19 mouse cellular contexts compared by ENCODE assay signal in genomic region chr11:80512313-80513056, GRCm38 (mm10). TPM values are rescaled to one million over a fixed set of nuclear protein-coding genes. Genes with fewer than 3 reads are reported as not detected.
DNase-seq lines count a peak whose midpoint lies in the region; ATAC-seq and TF ChIP-seq lines count a peak whose summit lies in the region.
"Had no signal": no experiment of that assay in that cellular context is flagged by ENCODE, and none has a peak within 500 bp of the region (broad histone marks: within the 10 kb centered on the region; RNA-seq: fewer than 3 reads in every experiment).

No protein-coding gene starts in this region.

- DNase-seq in embryonic facial prominence, embryonic 14.5 days (ENCODE audit: low spot score) = peak; percentile 86
- DNase-seq in embryonic facial prominence, embryonic 10.5 days (ENCODE audit: low spot score) = no peak
- DNase-seq in B cell, adult 2 months = peak; percentile 38 to 46
- peak; percentile 70 for DNase-seq in thymus, postnatal 0 days (ENCODE audit: low spot score)
- DNase-seq in left cerebral cortex, postnatal 36 days (ENCODE audit: low spot score in 2 of 2) = no peak
- no peak for DNase-seq in kidney, postnatal 4 days
- no peak for DNase-seq in heart, adult 2 months
- DNase-seq: adrenal gland, adult 2 months; cerebellum, adult 18-20 months; gastrocnemius, postnatal 10 days; heart, postnatal 10 days; right cerebral cortex, postnatal 14 days had no signal

- H3K4me2 ChIP-seq in embryonic facial prominence, embryonic 14.5 days (ENCODE audit: low read depth, low read length) = no peak overlapping the region
- H3K4me2 ChIP-seq in limb, embryonic 13.5 days (replicated peaks) = no peak overlapping the region
- H3K4me2 ChIP-seq: hindbrain, embryonic 14.5 days; liver, embryonic 12.5 days had no signal

- TF ChIP-seq CTCF in heart, adult 2 months (IDR thresholded peaks at IDR 0.05) = no peak

- H3K9me3 ChIP-seq in embryonic facial prominence, embryonic 14.5 days (ENCODE audit: control insufficient read depth, low read length) = no peaks in the 10 kb centered on the region
- no peaks in the 10 kb centered on the region for H3K9me3 ChIP-seq in embryonic facial prominence, embryonic 10.5 days
- no peaks in the 10 kb centered on the region for H3K9me3 ChIP-seq in limb, embryonic 13.5 days
- H3K9me3 ChIP-seq: liver, embryonic 12.5 days had no signal

- no peaks in the 10 kb centered on the region for H3K79me2 ChIP-seq in heart, adult 2 months (replicated peaks; ENCODE audit: control insufficient read depth, insufficient read depth, low read length)

- H3K36me3 ChIP-seq in embryonic facial prominence, embryonic 14.5 days (ENCODE audit: control insufficient read depth, insufficient read depth, low read length) = no peaks in the 10 kb centered on the region
- H3K36me3 ChIP-seq in embryonic facial prominence, embryonic 10.5 days (replicated peaks) = no peaks in the 10 kb centered on the region
- no peaks in the 10 kb centered on the region for H3K36me3 ChIP-seq in limb, embryonic 13.5 days
- no peaks in the 10 kb centered on the region for H3K36me3 ChIP-seq in heart, adult 2 months (ENCODE audit: control insufficient read depth, insufficient read depth, low read length)
- H3K36me3 ChIP-seq: liver, embryonic 12.5 days had no signal

- intact Hi-C loops in left cerebral cortex, postnatal 36 days (cut with DNase I) = no loop called here
- intact Hi-C loops in heart, adult 2 months (cut with DNase I) = no loop called here

- H3K27ac ChIP-seq in embryonic facial prominence, embryonic 14.5 days (replicated peaks; ENCODE audit: low read depth, low read length) = peak overlapping the region; percentile 55
- no peak overlapping the region for H3K27ac ChIP-seq in embryonic facial prominence, embryonic 10.5 days (replicated peaks)
- H3K27ac ChIP-seq in limb, embryonic 13.5 days = peak overlapping the region; percentile 15; the same call in 1 of the 2 replicates
- H3K27ac ChIP-seq in heart, adult 2 months = no peak overlapping the region
- H3K27ac ChIP-seq: hindbrain, embryonic 14.5 days; kidney, postnatal 0 days; layer of hippocampus, adult 2 months; liver, embryonic 12.5 days had no signal

- no peak for TF ChIP-seq POLR2A in heart, adult 2 months (IDR thresholded peaks at IDR 0.05; ENCODE audit: insufficient read depth, low read depth, low read length)

- no peaks in the 10 kb centered on the region for H3K27me3 ChIP-seq in embryonic facial prominence, embryonic 14.5 days (replicated peaks; ENCODE audit: control insufficient read depth, insufficient read depth, low read length)
- peaks cover 3% of the 10 kb centered on the region; the same call in 1 of the 2 replicates for H3K27me3 ChIP-seq in embryonic facial prominence, embryonic 10.5 days (replicated peaks; ENCODE audit: low read depth, poor library complexity, severe bottlenecking)
- no peaks in the 10 kb centered on the region for H3K27me3 ChIP-seq in limb, embryonic 13.5 days
- no peaks in the 10 kb centered on the region for H3K27me3 ChIP-seq in heart, adult 2 months (ENCODE audit: control insufficient read depth, insufficient read depth, low read length)

- no peak overlapping the region for H3K4me3 ChIP-seq in embryonic facial prominence, embryonic 14.5 days (ENCODE audit: low read depth, low read length)
- no peak overlapping the region for H3K4me3 ChIP-seq in embryonic facial prominence, embryonic 10.5 days
- H3K4me3 ChIP-seq in limb, embryonic 13.5 days = no peak overlapping the region
- H3K4me3 ChIP-seq in heart, adult 2 months = no peak overlapping the region
- H3K4me3 ChIP-seq: layer of hippocampus, adult 2 months; liver, embryonic 12.5 days had no signal

- WGBS in embryonic facial prominence, embryonic 14.5 days = 68% methylated on average over 19 of the region's 19 CpGs
- 77% methylated on average over 19 of the region's 19 CpGs for WGBS in embryonic facial prominence, embryonic 10.5 days
- WGBS in limb, embryonic 13.5 days = 59% methylated on average over 19 of the region's 19 CpGs
- WGBS in heart, adult 2 months = 88% methylated on average over 19 of the region's 19 CpGs

- peak; percentile 61; the same call in 1 of the 2 replicates for ATAC-seq in embryonic facial prominence, embryonic 14.5 days (ENCODE audit: low read depth)
- ATAC-seq in limb, embryonic 13.5 days (ENCODE audit: low FRiP score, low read depth) = peak; percentile 18; the same call in 1 of the 2 replicates
- ATAC-seq: intestine, embryonic 16.5 days; liver, embryonic 12.5 days; midbrain, embryonic 16.5 days had no signal

- TF ChIP-seq EP300 in heart, adult 2 months (IDR thresholded peaks at IDR 0.05; ENCODE audit: insufficient read depth, low read depth, low read length) = no peak

- no peak overlapping the region for H3K9ac ChIP-seq in embryonic facial prominence, embryonic 14.5 days (ENCODE audit: low read depth, low read length)
- H3K9ac ChIP-seq in limb, embryonic 13.5 days = no peak overlapping the region
- H3K9ac ChIP-seq in heart, adult 2 months (ENCODE audit: low read depth, low read length) = no peak overlapping the region
- H3K9ac ChIP-seq: hindbrain, embryonic 14.5 days; liver, embryonic 12.5 days had no signal

- H3K4me1 ChIP-seq in embryonic facial prominence, embryonic 14.5 days (ENCODE audit: control insufficient read depth, insufficient read depth, low read length) = peaks cover 27% of the 10 kb centered on the region; the same call in 1 of the 2 replicates
- H3K4me1 ChIP-seq in embryonic facial prominence, embryonic 10.5 days = peaks cover 35% of the 10 kb centered on the region
- H3K4me1 ChIP-seq in limb, embryonic 13.5 days = peaks cover 35% of the 10 kb centered on the region
- no peaks in the 10 kb centered on the region for H3K4me1 ChIP-seq in heart, adult 2 months (ENCODE audit: control insufficient read depth, insufficient read depth, low read length)

RNA-seq across cellular contexts. Expression of gene Cdk5r1, which starts 35.7 kb away (rescaled TPM):
- 4.9 and 5.1 TPM in 2 replicates for polyA plus RNA-seq in embryonic facial prominence, embryonic 14.5 days (2014; fragmentation: Nextera tagmentation; extraction: Ambion mirVana)
- polyA plus RNA-seq in embryonic facial prominence, embryonic 10.5 days (2016; fragmentation: Nextera tagmentation; extraction: Ambion mirVana) = 4.1 and 4.8 TPM in 2 replicates
- 3.3 and 3.7 TPM in 2 replicates for polyA plus RNA-seq in limb, embryonic 13.5 days (2015; fragmentation: Nextera tagmentation; extraction: Ambion mirVana)
- 1.2 and 1.7 TPM in 2 replicates for polyA plus RNA-seq in thymus, postnatal 0 days (2015; fragmentation: Nextera tagmentation; extraction: Ambion mirVana)
- total RNA-seq in left cerebral cortex, postnatal 36 days (2021) = 100 to 1,000 TPM; 316 to 340 TPM
- total RNA-seq in heart, adult 2 months (2021) = 1 to 10 TPM in 1 of 2 experiments, under 1 TPM in 1; 0.84 to 2.3 TPM
- 0.61 and 0.85 TPM in 2 replicates for polyA plus RNA-seq in heart, adult 2 months (2012; rRNA removed)

Comparison
In these comparisons a context has a peak if more than half of its experiments do, and no peak if none do; other contexts are left out.
1. DNase-seq: peak in embryonic facial prominence, embryonic 14.5 days (single experiment), B cell, adult 2 months (2 of 2) and thymus, postnatal 0 days (single experiment); none in embryonic facial prominence, embryonic 10.5 days (single experiment), left cerebral cortex, postnatal 36 days (0 of 2), kidney, postnatal 4 days (0 of 2) and heart, adult 2 months (0 of 2).
2. H3K27ac ChIP-seq: peak in embryonic facial prominence, embryonic 14.5 days (single experiment) and limb, embryonic 13.5 days (single experiment); none in embryonic facial prominence, embryonic 10.5 days (single experiment) and heart, adult 2 months (single experiment).